Mouse (Mus musculus): ENCODE results near the gene Egr4.

Gene Egr4

GRCm38 (mm10) chr6:85491606-85492005 lies 21.8 kb downstream of the Egr4 start:
- DNase-seq = no peak

- no peak for DNase-seq
Observed at GRCm38 (mm10) chr6:85490252-85490651, 23.1 kb downstream of the Egr4 start.

- no peak for DNase-seq
Observed at GRCm38 (mm10) chr6:85489717-85490116, 23.7 kb downstream of the Egr4 start.

- no peak for DNase-seq
Observed at GRCm38 (mm10) chr6:85488510-85488909, 24.9 kb downstream of the Egr4 start.

GRCm38 (mm10) chr6:85485738-85486137 lies 27.7 kb downstream of the Egr4 start:
- DNase-seq = no peak

GRCm38 (mm10) chr6:85483843-85484721 lies 29.3 kb downstream of the Egr4 start:
- DNase-seq = peak; percentile 60

GRCm38 (mm10) chr6:85480685-85481084 lies 32.7 kb downstream of the Egr4 start:
- no peak for DNase-seq

- DNase-seq = no peak
Observed at GRCm38 (mm10) chr6:85479979-85480378, 33.4 kb downstream of the Egr4 start.

- DNase-seq = no peak
Observed at GRCm38 (mm10) chr6:85478416-85478815, 35.0 kb downstream of the Egr4 start.

GRCm38 (mm10) chr6:85477366-85477917 lies 35.9 kb downstream of the Egr4 start:
- DNase-seq = no peak

GRCm38 (mm10) chr6:85475581-85475980 lies 37.8 kb downstream of the Egr4 start:
- no peak for DNase-seq

GRCm38 (mm10) chr6:85472542-85472941 lies 40.8 kb downstream of the Egr4 start:
- no peak for DNase-seq

- no peak for DNase-seq
Observed at GRCm38 (mm10) chr6:85471962-85472361, 41.4 kb downstream of the Egr4 start.

- no peak for DNase-seq
Observed at GRCm38 (mm10) chr6:85469660-85470430, 43.5 kb downstream of the Egr4 start.

- DNase-seq = no peak
Observed at GRCm38 (mm10) chr6:85465381-85465780, 48.0 kb downstream of the Egr4 start.
